Mouse (Mus musculus) embryonic fibroblast, embryonic 13.5 days (primary cell): ENCODE results near the gene Lrrc26. TPM values are rescaled to one million over a fixed set of nuclear protein-coding genes. Genes with fewer than 3 reads are reported as not detected.

Source experiments
- H3K27ac ChIP-seq: 2 replicates; pipeline ENCODE4 v1.5.1; 2012; ENCODE audit warnings: low read length, control low read depth, inconsistent platforms; ENCODE audit not compliant: insufficient read depth
- H3K4me1 ChIP-seq: 2 replicates; pipeline ENCODE4 v1.6.1; 2011; ENCODE audit warnings: low read length; ENCODE audit not compliant: control insufficient read depth, insufficient read depth
- H3K4me3 ChIP-seq: 2 replicates; pipeline ENCODE4 v1.5.1; 2011; ENCODE audit warnings: mild to moderate bottlenecking, control low read depth, low read length; ENCODE audit not compliant: insufficient read depth
- CTCF ChIP-seq: IDR thresholded peaks from 2 replicates; pipeline ENCODE4 v1.5.1; 2011; ENCODE audit warnings: mild to moderate bottlenecking, control low read depth, low read length, moderate library complexity, borderline replicate concordance; ENCODE audit not compliant: insufficient read depth
- POLR2A ChIP-seq: IDR thresholded peaks from 2 replicates; pipeline ENCODE4 v1.6.1; 2011; ENCODE audit warnings: low read depth, mild to moderate bottlenecking, control low read depth, low read length, moderate library complexity
- polyA plus RNA-seq: library from polyadenylated mRNA; stranded (reverse); fragments of >200 nt; gene quantifications from 2 replicates; pipeline ENCODE4 v1.2.4, GENCODE M21; 2011; ENCODE audit warnings: low read depth; ENCODE audit not compliant: missing spikeins, insufficient read length

Lrrc26 gene
- polyA plus RNA-seq, 1 experiment: not detected

GRCm38 (mm10) chr2:25318971-25319773 is 29.5 kb downstream of the Lrrc26 start, which contains the start of gene Grin1:
Grin1 (minus strand) TSS chr2:25319187.
- TF ChIP-seq CTCF (no peak), POLR2A (no peak)
- H3K4me1 ChIP-seq: no peaks in the 10 kb centered on the region
- no peak within 1 kb of the TSS for H3K27ac ChIP-seq
- H3K4me3 ChIP-seq: no peak within 1 kb of the TSS

DNA sequence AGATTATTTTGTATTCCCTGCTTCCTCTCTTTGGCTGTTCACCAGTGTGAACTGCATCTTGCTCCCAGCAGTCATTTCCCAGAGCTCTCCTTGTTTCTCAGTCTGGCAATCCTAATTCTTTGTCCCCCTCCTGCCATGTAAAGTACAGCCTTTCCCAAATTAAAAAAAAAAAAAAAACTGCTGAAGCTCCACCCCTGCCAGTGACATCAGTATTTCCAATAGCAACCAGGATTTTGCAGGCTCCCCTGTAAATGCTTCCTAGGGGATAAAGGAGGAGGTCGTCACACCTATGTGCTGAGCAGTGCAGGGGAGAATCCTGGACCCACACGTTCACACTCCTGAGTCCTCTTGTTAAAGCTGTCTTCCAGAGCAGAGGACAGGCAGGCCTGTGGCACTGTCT is 30.4 kb downstream of the Lrrc26 start:
- H3K27ac ChIP-seq: no peak overlapping the region
- TF ChIP-seq POLR2A (no peak), CTCF (no peak)
- H3K4me3 ChIP-seq: no peak overlapping the region
- H3K4me1 ChIP-seq: no peaks in the 10 kb centered on the region

DNA sequence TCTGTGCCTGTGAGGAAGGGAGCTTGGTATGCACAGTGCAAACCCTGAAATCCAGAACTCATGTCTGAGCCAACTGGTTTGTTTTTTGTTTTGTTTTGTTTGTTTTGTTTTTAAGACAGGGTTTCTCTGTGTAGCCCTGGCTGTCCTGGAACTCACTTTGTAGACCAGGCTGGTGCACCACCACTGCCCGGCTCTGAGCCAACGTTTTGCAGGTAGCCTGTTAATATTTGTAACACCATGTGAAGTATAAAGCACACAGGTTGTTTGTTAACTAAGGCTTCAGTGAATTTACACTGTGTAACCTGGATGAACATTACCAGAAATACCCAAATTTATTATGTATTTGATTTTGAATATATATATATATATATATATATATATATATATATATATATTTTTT is 36.3 kb downstream of the Lrrc26 start:
- TF ChIP-seq CTCF: no peak
- Histone ChIP-seq H3K4me3 (no peak overlapping the region), H3K27ac (no peak overlapping the region), H3K4me1 (no peaks in the 10 kb centered on the region)

- no peak overlapping the region for H3K4me3 ChIP-seq
- 0 out of 2 replicates have a peak, but pooled peaks cover 3% of the 10 kb centered on the region for H3K4me1 ChIP-seq
- TF ChIP-seq POLR2A (no peak), CTCF (no peak)
- no peak overlapping the region for H3K27ac ChIP-seq
These were observed 38.7 kb downstream of the Lrrc26 start for GRCm38 (mm10) chr2:25328440-25328839.

- Histone ChIP-seq H3K4me1 (0 out of 2 replicates have a peak, but pooled peaks cover 3% of the 10 kb centered on the region), H3K4me3 (peak overlapping the region; percentile 82), H3K27ac (no peak overlapping the region)
- TF ChIP-seq CTCF: no peak
- no peak for TF ChIP-seq POLR2A
These were observed 41.8 kb downstream of the Lrrc26 start for GRCm38 (mm10) chr2:25331470-25331869.

GRCm38 (mm10) chr2:25332286-25333160 is 42.8 kb downstream of the Lrrc26 start, which contains the start of gene Man1b1:
Man1b1 (plus strand) TSS chr2:25332338.
- H3K4me1 ChIP-seq: 0 out of 2 replicates have a peak, but pooled peaks cover 3% of the 10 kb centered on the region
- peak within 1 kb of the TSS; percentile 82 for H3K4me3 ChIP-seq
- 0 out of 2 replicates have a peak within 1 kb of the TSS, but pooled peaks have one; percentile 12 for H3K27ac ChIP-seq
- TF ChIP-seq CTCF: peak; percentile 7; the same call in 1 of the 2 replicates
- peak; percentile 90 for TF ChIP-seq POLR2A

- Histone ChIP-seq H3K27ac (no peak overlapping the region), H3K4me3 (peak overlapping the region; percentile 82), H3K4me1 (0 out of 2 replicates have a peak, but pooled peaks cover 3% of the 10 kb centered on the region)
- TF ChIP-seq CTCF: no peak
- no peak for TF ChIP-seq POLR2A
These were observed 43.9 kb downstream of the Lrrc26 start for GRCm38 (mm10) chr2:25333569-25333968.

DNA sequence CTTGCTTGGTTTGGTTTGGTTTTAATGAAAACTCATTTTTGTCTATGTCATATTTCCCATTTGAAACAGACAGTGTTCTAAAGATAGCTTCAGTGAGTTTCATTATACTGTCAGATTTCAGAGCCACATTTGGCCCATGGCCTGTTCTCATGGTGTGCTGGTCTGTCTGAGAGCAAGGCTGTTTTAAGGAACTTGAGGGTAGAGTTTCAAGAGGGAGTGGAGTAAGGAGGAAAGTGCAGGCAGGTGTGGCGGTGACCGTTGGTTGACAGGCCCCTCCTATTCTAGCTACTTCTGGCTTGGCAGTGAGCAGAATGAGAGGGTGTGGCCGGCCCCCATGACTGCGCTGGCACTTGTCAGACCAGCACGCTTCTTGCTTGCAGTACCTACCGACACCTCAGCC is 48.6 kb downstream of the Lrrc26 start:
- TF ChIP-seq POLR2A (no peak), CTCF (no peak)
- Histone ChIP-seq H3K27ac (no peak overlapping the region), H3K4me3 (no peak overlapping the region), H3K4me1 (no peaks in the 10 kb centered on the region)

Other genes with a start within 250 kb of the Lrrc26 start
- gene Nsmf, start 235.6 kb upstream of the Lrrc26 start, polyA plus RNA-seq: 46.7 and 47.8 TPM in 2 replicates
- gene Entpd8, start 209.6 kb upstream of the Lrrc26 start, polyA plus RNA-seq: not detected in 2 replicates
- gene Noxa1, start 194.8 kb upstream of the Lrrc26 start, polyA plus RNA-seq: not detected in 2 replicates
- gene Nrarp, start 109.2 kb upstream of the Lrrc26 start, polyA plus RNA-seq: 1.7 and 3.2 TPM in 2 replicates
- 17.5 and 21.8 TPM in 2 replicates for gene Tor4a, start 93.0 kb upstream of the Lrrc26 start, polyA plus RNA-seq
- 38.8 and 42.3 TPM in 2 replicates for gene Nelfb, start 78.4 kb upstream of the Lrrc26 start, polyA plus RNA-seq
- not detected in 2 replicates for gene Stpg3, start 75.3 kb upstream of the Lrrc26 start, polyA plus RNA-seq
- gene Fam166a, start 71.2 kb upstream of the Lrrc26 start, polyA plus RNA-seq: not detected in 2 replicates
- gene Tubb4b, start 65.2 kb upstream of the Lrrc26 start, polyA plus RNA-seq: 209 and 237 TPM in 2 replicates
- not detected in 2 replicates for gene Slc34a3, start 55.6 kb upstream of the Lrrc26 start, polyA plus RNA-seq
- gene Rnf224, start 53.1 kb upstream of the Lrrc26 start, polyA plus RNA-seq: not detected in 2 replicates
- gene Rnf208, start 47.7 kb upstream of the Lrrc26 start, polyA plus RNA-seq: 0.42 TPM in 1 of 2 replicates, not detected in the other
- not detected in 2 replicates for gene Cysrt1, start 47.5 kb upstream of the Lrrc26 start, polyA plus RNA-seq
- gene AL732309.1, start 43.1 kb upstream of the Lrrc26 start, polyA plus RNA-seq: 2.3 TPM in 1 of 2 replicates, not detected in the other
- gene Tmem203, start 34.5 kb upstream of the Lrrc26 start, polyA plus RNA-seq: 11.6 and 15.3 TPM in 2 replicates
- gene Tprn, start 27.3 kb upstream of the Lrrc26 start, polyA plus RNA-seq: 7.1 and 9.5 TPM in 2 replicates
- gene Ssna1, start 17.5 kb upstream of the Lrrc26 start, polyA plus RNA-seq: 46.2 and 49.4 TPM in 2 replicates
- gene Anapc2, start 17.4 kb upstream of the Lrrc26 start, polyA plus RNA-seq: 93.8 and 95.3 TPM in 2 replicates
- gene Tmem210, start 1.8 kb upstream of the Lrrc26 start, polyA plus RNA-seq: not detected in 2 replicates
- gene Grin1, start 29.3 kb downstream of the Lrrc26 start, polyA plus RNA-seq: 1.6 and 1.7 TPM in 2 replicates
- 41.1 and 70.7 TPM in 2 replicates for gene Man1b1, start 42.4 kb downstream of the Lrrc26 start, polyA plus RNA-seq
- 29.9 and 32.9 TPM in 2 replicates for gene Dpp7, start 66.4 kb downstream of the Lrrc26 start, polyA plus RNA-seq
- 40.0 and 42.2 TPM in 2 replicates for gene Uap1l1, start 75.8 kb downstream of the Lrrc26 start, polyA plus RNA-seq
- 3.3 and 5.2 TPM in 2 replicates for gene Sapcd2, start 82.4 kb downstream of the Lrrc26 start, polyA plus RNA-seq
- 0.33 and 2.2 TPM in 2 replicates for gene Entpd2, start 106.0 kb downstream of the Lrrc26 start, polyA plus RNA-seq
- 86.0 and 107 TPM in 2 replicates for gene Npdc1, start 109.4 kb downstream of the Lrrc26 start, polyA plus RNA-seq
- gene Fut7, start 133.4 kb downstream of the Lrrc26 start, polyA plus RNA-seq: not detected in 2 replicates
- gene Abca2, start 138.8 kb downstream of the Lrrc26 start, polyA plus RNA-seq: 7.8 and 12.1 TPM in 2 replicates
- gene Clic3, start 166.9 kb downstream of the Lrrc26 start, polyA plus RNA-seq: not detected in 2 replicates
- 12.9 and 13.6 TPM in 2 replicates for gene Paxx, start 171.2 kb downstream of the Lrrc26 start, polyA plus RNA-seq
- not detected in 2 replicates for gene Ptgds, start 180.1 kb downstream of the Lrrc26 start, polyA plus RNA-seq
- gene Lcn12, start 204.0 kb downstream of the Lrrc26 start, polyA plus RNA-seq: not detected in 2 replicates
- 28.0 and 40.7 TPM in 2 replicates for gene Fbxw5, start 210.8 kb downstream of the Lrrc26 start, polyA plus RNA-seq
- 0.91 and 1.2 TPM in 2 replicates for gene C8g, start 211.8 kb downstream of the Lrrc26 start, polyA plus RNA-seq